In the genomic region with DNA sequence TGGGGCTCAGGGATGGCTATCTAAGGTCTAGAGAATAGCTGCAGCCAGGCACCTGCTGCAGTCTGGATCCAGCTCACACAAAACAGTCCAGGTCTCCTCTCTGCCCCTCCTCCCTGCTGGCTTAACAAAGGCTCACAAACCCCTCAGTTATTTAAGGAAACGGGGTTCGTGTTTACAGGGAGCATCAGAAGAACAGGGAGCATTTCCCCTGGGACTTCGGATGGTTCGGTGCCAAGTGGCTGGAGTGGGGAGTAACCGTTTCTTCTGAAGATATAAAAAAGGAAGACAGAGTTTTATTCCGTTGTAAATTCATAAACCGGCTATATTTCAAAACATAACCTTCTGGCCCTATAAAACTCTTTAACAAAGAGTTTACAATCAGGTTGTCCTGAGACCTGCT, we compare ENCODE assay signal across 10 mouse cellular contexts.
DNase-seq lines count a peak whose midpoint lies in the region; ATAC-seq and TF ChIP-seq lines count a peak whose summit lies in the region.
"Had no signal": no experiment of that assay in that cellular context is flagged by ENCODE, and none has a peak within 500 bp of the region (broad histone marks: within the 10 kb centered on the region; RNA-seq: fewer than 3 reads in every experiment).

No protein-coding gene starts in this region.

- intact Hi-C loops in heart, postnatal 36 days (cut with DNase I), result no loop called here

- H3K27me3 ChIP-seq in heart, embryonic 12.5 days (replicated peaks), result no peaks in the 10 kb centered on the region
- H3K27me3 ChIP-seq in hindbrain, embryonic 12.5 days, result no peaks in the 10 kb centered on the region
- H3K27me3 ChIP-seq in hindbrain, postnatal 0 days (ENCODE audit: insufficient read depth, low read length), result no peaks in the 10 kb centered on the region
- H3K27me3 ChIP-seq: neural tube, embryonic 12.5 days had no signal

- WGBS in heart, embryonic 12.5 days, result 76% methylated on average over 7 of the region's 7 CpGs
- WGBS in hindbrain, embryonic 12.5 days, result 74% methylated on average over 7 of the region's 7 CpGs
- 53% methylated on average over 7 of the region's 7 CpGs for WGBS in hindbrain, postnatal 0 days

- no peak overlapping the region for H3K4me2 ChIP-seq in heart, embryonic 12.5 days
- no peak overlapping the region for H3K4me2 ChIP-seq in hindbrain, embryonic 12.5 days (replicated peaks)
- no peak overlapping the region for H3K4me2 ChIP-seq in hindbrain, postnatal 0 days (ENCODE audit: low read depth, low read length)
- H3K4me2 ChIP-seq: neural tube, embryonic 12.5 days had no signal

- no peak overlapping the region for H3K9ac ChIP-seq in heart, embryonic 12.5 days
- H3K9ac ChIP-seq in hindbrain, embryonic 12.5 days, result no peak overlapping the region
- no peak overlapping the region for H3K9ac ChIP-seq in hindbrain, postnatal 0 days (replicated peaks; ENCODE audit: low read length)
- H3K9ac ChIP-seq: neural tube, embryonic 12.5 days had no signal

- ATAC-seq in heart, embryonic 12.5 days (ENCODE audit: insufficient number of reproducible peaks, low FRiP score), result no peak
- ATAC-seq in hindbrain, embryonic 12.5 days (ENCODE audit: low FRiP score), result no peak
- no peak for ATAC-seq in hindbrain, postnatal 0 days

- TF ChIP-seq CTCF in hindbrain, postnatal 0 days (IDR thresholded peaks at IDR 0.05; ENCODE audit: low read depth), result no peak

- H3K27ac ChIP-seq in heart, embryonic 12.5 days (ENCODE audit: poor library complexity, severe bottlenecking), result no peak overlapping the region
- H3K27ac ChIP-seq in hindbrain, embryonic 12.5 days, result peak overlapping the region; percentile 30; the same call in 1 of the 2 replicates
- 0 out of 2 replicates have a peak overlapping the region, but pooled peaks have one; percentile 8 for H3K27ac ChIP-seq in hindbrain, postnatal 0 days
- H3K27ac ChIP-seq: neural tube, embryonic 12.5 days had no signal

- H3K9me3 ChIP-seq in heart, embryonic 12.5 days (replicated peaks), result no peaks in the 10 kb centered on the region
- no peaks in the 10 kb centered on the region for H3K9me3 ChIP-seq in hindbrain, embryonic 12.5 days (replicated peaks)
- H3K9me3 ChIP-seq in hindbrain, postnatal 0 days (ENCODE audit: low read length), result no peaks in the 10 kb centered on the region
- H3K9me3 ChIP-seq: neural tube, embryonic 12.5 days had no signal

- no peak overlapping the region for H3K4me3 ChIP-seq in heart, embryonic 12.5 days
- H3K4me3 ChIP-seq in hindbrain, embryonic 12.5 days, result no peak overlapping the region
- H3K4me3 ChIP-seq in hindbrain, postnatal 0 days (ENCODE audit: low read length), result no peak overlapping the region
- H3K4me3 ChIP-seq: neural tube, embryonic 12.5 days had no signal

- no peaks in the 10 kb centered on the region for H3K36me3 ChIP-seq in heart, embryonic 12.5 days
- H3K36me3 ChIP-seq in hindbrain, embryonic 12.5 days, result no peaks in the 10 kb centered on the region; the same call in 1 of the 2 replicates
- no peaks in the 10 kb centered on the region for H3K36me3 ChIP-seq in hindbrain, postnatal 0 days (ENCODE audit: insufficient read depth, low read length)
- H3K36me3 ChIP-seq: neural tube, embryonic 12.5 days had no signal

- DNase-seq in heart, postnatal 36 days, result peak; percentile 27 to 35
- DNase-seq in lung, postnatal 14 days, result peak; percentile 23
- no peak for DNase-seq in lung, postnatal 25 days (ENCODE audit: low spot score)
- DNase-seq in hindbrain, postnatal 0 days (ENCODE audit: low spot score), result no peak
- DNase-seq in right cerebral cortex, postnatal 4 days, result no peak
- DNase-seq: adrenal gland, postnatal 25 days; cerebellum, adult 11 months had no signal

- peaks cover 35% of the 10 kb centered on the region for H3K4me1 ChIP-seq in heart, embryonic 12.5 days (replicated peaks)
- H3K4me1 ChIP-seq in hindbrain, embryonic 12.5 days, result peaks cover 50% of the 10 kb centered on the region
- H3K4me1 ChIP-seq in hindbrain, postnatal 0 days (ENCODE audit: insufficient read depth, low read length), result peaks cover 41% of the 10 kb centered on the region

Comparison
In these comparisons a context has a peak if more than half of its experiments do, and no peak if none do; other contexts are left out.
1. DNase-seq: peak in heart, postnatal 36 days (2 of 2) and lung, postnatal 14 days (single experiment); none in lung, postnatal 25 days (single experiment), hindbrain, postnatal 0 days (single experiment) and right cerebral cortex, postnatal 4 days (single experiment).